Mouse (Mus musculus): ENCODE results near the gene Trappc3. TPM values are rescaled to one million over a fixed set of nuclear protein-coding genes. Genes with fewer than 3 reads are reported as not detected.

The Trappc3 gene
- polyA plus RNA-seq, 1 experiment from 2014 or later = 115 TPM

DNA sequence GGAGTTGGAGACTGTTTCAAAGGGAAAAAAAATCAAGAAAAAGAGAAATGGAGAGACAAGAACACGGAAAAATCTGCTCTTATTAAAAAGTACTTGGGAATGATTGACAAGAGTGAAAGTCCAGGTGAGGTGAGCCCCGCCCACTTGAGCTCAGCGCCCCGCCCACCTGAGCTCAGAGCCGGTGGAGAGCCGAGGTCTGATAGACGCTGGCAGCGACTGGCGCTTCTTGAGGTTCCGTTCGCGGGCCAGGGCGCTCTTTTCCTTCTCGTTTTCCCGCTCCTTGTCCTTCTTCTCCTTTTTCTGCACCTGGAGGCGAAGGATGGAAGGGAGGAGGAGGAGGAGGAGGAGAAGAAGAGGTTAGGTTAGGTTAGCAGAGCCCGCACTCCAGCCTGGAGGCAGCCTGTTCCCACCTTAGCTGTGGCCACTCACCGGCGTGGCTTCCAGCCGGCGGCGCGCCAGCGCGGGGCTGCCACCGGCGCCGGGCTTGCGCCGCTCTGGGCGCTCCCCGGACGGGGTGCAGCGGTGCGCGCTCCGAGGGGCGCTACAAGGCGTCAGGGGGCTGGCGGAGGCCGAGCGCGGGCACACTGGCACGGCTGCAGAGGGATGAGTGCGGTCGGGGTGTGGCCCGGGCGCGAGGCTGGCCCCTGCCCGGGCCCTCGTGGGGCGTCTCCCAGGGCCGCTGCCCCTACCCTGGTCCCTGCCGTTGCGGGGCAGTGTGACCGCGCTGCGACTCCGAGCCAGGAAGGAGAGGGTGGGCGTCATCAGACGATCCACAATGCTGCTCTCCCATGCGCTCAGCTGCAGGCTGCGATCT is 25.5 kb upstream of the Trappc3 start:
- Histone ChIP-seq H3K9ac (ENCODE audit: low read depth, low read length) (no peak overlapping the region), H3K27ac (ENCODE audit: low read depth, low read length) (no peak overlapping the region), H3K4me2 (replicated peaks; ENCODE audit: low read depth) (peak overlapping the region; percentile 70), H3K9me3 (ENCODE audit: control insufficient read depth) (no peaks in the 10 kb centered on the region), H3K27me3 (replicated peaks; ENCODE audit: control insufficient read depth, insufficient read depth, low read length) (no peaks in the 10 kb centered on the region), H3K4me1 (replicated peaks; ENCODE audit: control insufficient read depth, insufficient read depth, low read length) (no peaks in the 10 kb centered on the region), H3K4me3 (ENCODE audit: low read depth, low read length) (peak overlapping the region; percentile 29), H3K36me3 (ENCODE audit: control insufficient read depth, insufficient read depth) (peaks cover 85% of the 10 kb centered on the region)
- ATAC-seq = peak; percentile 65
- no peak for TF ChIP-seq CTCF (IDR thresholded peaks at IDR 0.05; ENCODE audit: low read depth)
- whole genome bisulfite sequencing = 43% methylated on average over 62 of the region's 63 CpGs

- Histone ChIP-seq H3K27ac (ENCODE audit: low read depth, low read length) (no peak overlapping the region), H3K4me2 (replicated peaks; ENCODE audit: low read depth) (no peak overlapping the region), H3K4me3 (ENCODE audit: low read depth, low read length) (no peak overlapping the region), H3K9me3 (ENCODE audit: control insufficient read depth) (no peaks in the 10 kb centered on the region), H3K27me3 (replicated peaks; ENCODE audit: control insufficient read depth, insufficient read depth, low read length) (no peaks in the 10 kb centered on the region), H3K36me3 (ENCODE audit: control insufficient read depth, insufficient read depth) (peaks cover 80% of the 10 kb centered on the region), H3K9ac (ENCODE audit: low read depth, low read length) (no peak overlapping the region), H3K4me1 (replicated peaks; ENCODE audit: control insufficient read depth, insufficient read depth, low read length) (no peaks in the 10 kb centered on the region)
- no peak for ATAC-seq
- TF ChIP-seq CTCF (IDR thresholded peaks at IDR 0.05; ENCODE audit: low read depth) = peak; percentile 23; the same call in 1 of the 2 replicates
- 67% methylated on average over 5 of the region's 5 CpGs for WGBS
Observed at GRCm38 (mm10) chr4:126237721-126238242, 24.3 kb upstream of the Trappc3 start.

GRCm38 (mm10) chr4:126239862-126240475 is 22.2 kb upstream of the Trappc3 start:
- no peak for TF ChIP-seq CTCF (IDR thresholded peaks at IDR 0.05; ENCODE audit: low read depth)
- H3K27me3 ChIP-seq (replicated peaks; ENCODE audit: control insufficient read depth, insufficient read depth, low read length) = no peaks in the 10 kb centered on the region
- no peak for ATAC-seq
- H3K4me1 ChIP-seq (replicated peaks; ENCODE audit: control insufficient read depth, insufficient read depth, low read length) = no peaks in the 10 kb centered on the region
- H3K36me3 ChIP-seq (ENCODE audit: control insufficient read depth, insufficient read depth) = peaks cover 58% of the 10 kb centered on the region
- no peak overlapping the region for H3K9ac ChIP-seq (ENCODE audit: low read depth, low read length)
- no peak overlapping the region for H3K4me2 ChIP-seq (replicated peaks; ENCODE audit: low read depth)
- H3K4me3 ChIP-seq (ENCODE audit: low read depth, low read length) = no peak overlapping the region
- H3K27ac ChIP-seq (ENCODE audit: low read depth, low read length) = peak overlapping the region; percentile 7; the same call in 1 of the 2 replicates
- WGBS = 85% methylated on average over 13 of the region's 13 CpGs
- no peaks in the 10 kb centered on the region for H3K9me3 ChIP-seq (ENCODE audit: control insufficient read depth)

GRCm38 (mm10) chr4:126241956-126242355 is 20.2 kb upstream of the Trappc3 start:
- no peak overlapping the region for H3K9ac ChIP-seq (ENCODE audit: low read depth, low read length)
- no peaks in the 10 kb centered on the region for H3K27me3 ChIP-seq (replicated peaks; ENCODE audit: control insufficient read depth, insufficient read depth, low read length)
- no peak overlapping the region for H3K4me3 ChIP-seq (ENCODE audit: low read depth, low read length)
- H3K4me2 ChIP-seq (replicated peaks; ENCODE audit: low read depth) = no peak overlapping the region
- H3K36me3 ChIP-seq (ENCODE audit: control insufficient read depth, insufficient read depth) = peaks cover 42% of the 10 kb centered on the region
- H3K27ac ChIP-seq (ENCODE audit: low read depth, low read length) = no peak overlapping the region
- H3K4me1 ChIP-seq (replicated peaks; ENCODE audit: control insufficient read depth, insufficient read depth, low read length) = no peaks in the 10 kb centered on the region
- no peak for TF ChIP-seq CTCF (IDR thresholded peaks at IDR 0.05; ENCODE audit: low read depth)
- ATAC-seq = no peak
- H3K9me3 ChIP-seq (ENCODE audit: control insufficient read depth) = no peaks in the 10 kb centered on the region
- WGBS = 59% methylated on average over 9 of the region's 9 CpGs

GRCm38 (mm10) chr4:126242510-126242909 is 19.6 kb upstream of the Trappc3 start:
- no peak overlapping the region for H3K27ac ChIP-seq (ENCODE audit: low read depth, low read length)
- ATAC-seq = no peak
- 95% methylated on average over 6 of the region's 6 CpGs for WGBS

GRCm38 (mm10) chr4:126246202-126246889 is 15.8 kb upstream of the Trappc3 start:
- Histone ChIP-seq H3K4me3 (ENCODE audit: low read depth, low read length) (no peak overlapping the region), H3K27ac (ENCODE audit: low read depth, low read length) (no peak overlapping the region)
- no peak for ATAC-seq

More at GRCm38 (mm10) chr4:126242510-126242909, 19.6 kb upstream of the Trappc3 start:
- H3K9me3 ChIP-seq (ENCODE audit: control insufficient read depth) = no peaks in the 10 kb centered on the region
- H3K4me2 ChIP-seq (replicated peaks; ENCODE audit: low read depth) = no peak overlapping the region
- no peak for TF ChIP-seq CTCF (IDR thresholded peaks at IDR 0.05; ENCODE audit: low read depth)
- no peak overlapping the region; the same call in 1 of the 2 replicates for H3K9ac ChIP-seq (ENCODE audit: low read depth, low read length)
- H3K27me3 ChIP-seq (replicated peaks; ENCODE audit: control insufficient read depth, insufficient read depth, low read length) = no peaks in the 10 kb centered on the region
- peaks cover 39% of the 10 kb centered on the region for H3K36me3 ChIP-seq (ENCODE audit: control insufficient read depth, insufficient read depth)
- H3K4me3 ChIP-seq (ENCODE audit: low read depth, low read length) = no peak overlapping the region
- no peaks in the 10 kb centered on the region for H3K4me1 ChIP-seq (replicated peaks; ENCODE audit: control insufficient read depth, insufficient read depth, low read length)

More at GRCm38 (mm10) chr4:126246202-126246889, 15.8 kb upstream of the Trappc3 start:
- no peak for TF ChIP-seq CTCF (IDR thresholded peaks at IDR 0.05; ENCODE audit: low read depth)
- Histone ChIP-seq H3K9ac (ENCODE audit: low read depth, low read length) (no peak overlapping the region), H3K4me1 (replicated peaks; ENCODE audit: control insufficient read depth, insufficient read depth, low read length) (no peaks in the 10 kb centered on the region), H3K4me2 (replicated peaks; ENCODE audit: low read depth) (no peak overlapping the region), H3K27me3 (replicated peaks; ENCODE audit: control insufficient read depth, insufficient read depth, low read length) (no peaks in the 10 kb centered on the region), H3K36me3 (ENCODE audit: control insufficient read depth, insufficient read depth) (peaks cover 8% of the 10 kb centered on the region), H3K9me3 (ENCODE audit: control insufficient read depth) (no peaks in the 10 kb centered on the region)
- WGBS = 84% methylated on average over 13 of the region's 13 CpGs
